In the genomic region with DNA sequence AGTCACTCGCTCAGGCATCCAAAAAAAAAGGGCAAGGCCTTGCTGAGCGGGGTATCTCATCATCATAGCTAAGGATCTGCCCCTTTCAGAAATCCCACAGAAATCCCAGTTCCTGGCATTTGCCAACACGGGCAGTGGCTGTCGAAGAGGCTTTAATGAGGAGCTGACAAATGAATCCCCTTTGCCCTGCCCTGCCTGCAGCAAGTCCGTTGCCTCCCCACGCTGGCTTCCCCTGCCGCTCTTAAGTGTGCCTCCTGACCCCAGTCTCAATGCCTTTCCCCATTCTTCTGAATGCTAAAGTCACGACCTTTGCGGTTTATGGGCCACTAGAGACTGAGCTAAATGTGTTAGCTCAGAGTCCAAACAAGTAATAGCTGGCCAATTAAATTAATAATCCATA, we compare ENCODE assay signal across 14 mouse cellular contexts.
DNase-seq lines count a peak whose midpoint lies in the region; ATAC-seq and TF ChIP-seq lines count a peak whose summit lies in the region.
"Had no signal": no experiment of that assay in that cellular context is flagged by ENCODE, and none has a peak within 500 bp of the region (broad histone marks: within the 10 kb centered on the region; RNA-seq: fewer than 3 reads in every experiment).

No protein-coding gene starts in this region.

- H3K4me3 ChIP-seq in kidney, postnatal 0 days (replicated peaks; ENCODE audit: low read depth, low read length) = no peak overlapping the region
- H3K4me3 ChIP-seq in embryonic facial prominence, embryonic 10.5 days = no peak overlapping the region
- no peak overlapping the region for H3K4me3 ChIP-seq in neural tube, embryonic 11.5 days (ENCODE audit: low read depth, low read length)
- H3K4me3 ChIP-seq in liver, embryonic 12.5 days = no peak overlapping the region
- H3K4me3 ChIP-seq: heart, embryonic 13.5 days; megakaryocyte, embryonic 14.5 days had no signal

- H3K27me3 ChIP-seq in kidney, postnatal 0 days (ENCODE audit: insufficient read depth, low read length) = no peaks in the 10 kb centered on the region
- no peaks in the 10 kb centered on the region for H3K27me3 ChIP-seq in embryonic facial prominence, embryonic 10.5 days (replicated peaks; ENCODE audit: low read depth, poor library complexity, severe bottlenecking)
- H3K27me3 ChIP-seq in neural tube, embryonic 11.5 days (ENCODE audit: control insufficient read depth, insufficient read depth, low read length) = no peaks in the 10 kb centered on the region
- H3K27me3 ChIP-seq in liver, embryonic 12.5 days (replicated peaks) = no peaks in the 10 kb centered on the region
- H3K27me3 ChIP-seq: heart, embryonic 13.5 days had no signal

- no peaks in the 10 kb centered on the region for H3K4me1 ChIP-seq in kidney, postnatal 0 days (replicated peaks; ENCODE audit: insufficient read depth, low read length)
- H3K4me1 ChIP-seq in embryonic facial prominence, embryonic 10.5 days = peaks cover 21% of the 10 kb centered on the region
- H3K4me1 ChIP-seq in neural tube, embryonic 11.5 days (ENCODE audit: control insufficient read depth, insufficient read depth, low read length) = 0 out of 2 replicates have a peak, but pooled peaks cover 2% of the 10 kb centered on the region
- no peaks in the 10 kb centered on the region for H3K4me1 ChIP-seq in liver, embryonic 12.5 days
- H3K4me1 ChIP-seq: heart, embryonic 13.5 days; megakaryocyte, embryonic 14.5 days had no signal

- ATAC-seq in kidney, postnatal 0 days (replicated peaks; ENCODE audit: low FRiP score, low read depth) = no peak
- ATAC-seq in neural tube, embryonic 11.5 days (ENCODE audit: insufficient read depth, low FRiP score, low TSS enrichment) = no peak
- no peak for ATAC-seq in liver, embryonic 12.5 days
- ATAC-seq: hindbrain, postnatal 0 days; intestine, postnatal 0 days had no signal

- TF ChIP-seq CTCF in kidney, postnatal 0 days (IDR thresholded peaks at IDR 0.05; ENCODE audit: low read depth) = no peak

- no peak overlapping the region for H3K4me2 ChIP-seq in kidney, postnatal 0 days (ENCODE audit: low read length)
- H3K4me2 ChIP-seq in neural tube, embryonic 11.5 days (ENCODE audit: low read depth) = no peak overlapping the region
- no peak overlapping the region for H3K4me2 ChIP-seq in liver, embryonic 12.5 days
- H3K4me2 ChIP-seq: heart, embryonic 13.5 days had no signal

- no peaks in the 10 kb centered on the region for H3K9me3 ChIP-seq in kidney, postnatal 0 days (replicated peaks; ENCODE audit: low read length)
- 0 out of 2 replicates have a peak, but pooled peaks cover 3% of the 10 kb centered on the region for H3K9me3 ChIP-seq in embryonic facial prominence, embryonic 10.5 days
- H3K9me3 ChIP-seq in neural tube, embryonic 11.5 days (ENCODE audit: control insufficient read depth, low read length) = no peaks in the 10 kb centered on the region
- no peaks in the 10 kb centered on the region for H3K9me3 ChIP-seq in liver, embryonic 12.5 days (replicated peaks)
- H3K9me3 ChIP-seq: heart, embryonic 13.5 days; megakaryocyte, embryonic 14.5 days had no signal

- no peaks in the 10 kb centered on the region for H3K36me3 ChIP-seq in kidney, postnatal 0 days (ENCODE audit: insufficient read depth, low read length)
- H3K36me3 ChIP-seq in embryonic facial prominence, embryonic 10.5 days (replicated peaks) = no peaks in the 10 kb centered on the region
- no peaks in the 10 kb centered on the region for H3K36me3 ChIP-seq in neural tube, embryonic 11.5 days (ENCODE audit: control insufficient read depth, insufficient read depth, low read length)
- no peaks in the 10 kb centered on the region for H3K36me3 ChIP-seq in liver, embryonic 12.5 days
- H3K36me3 ChIP-seq: heart, embryonic 13.5 days had no signal

- peak; percentile 8 for DNase-seq in kidney, postnatal 0 days (ENCODE audit: low spot score)
- DNase-seq in kidney, adult 18-20 months = no peak
- DNase-seq in embryo, embryonic 10.5 days (ENCODE audit: low spot score) = peak; percentile 73
- peak; percentile 36 for DNase-seq in embryonic facial prominence, embryonic 10.5 days (ENCODE audit: low spot score)
- peak; percentile 48 for DNase-seq in neural tube, embryonic 11.5 days (ENCODE audit: low spot score)
- DNase-seq in left cerebral cortex, adult 8-10 months (ENCODE audit: low spot score in 2 of 2) = no peak
- DNase-seq: adrenal gland, postnatal 10 days; lung, postnatal 14 days; thymus, postnatal 14 days had no signal

- H3K27ac ChIP-seq in kidney, postnatal 0 days = no peak overlapping the region
- peak overlapping the region; percentile 54; the same call in 1 of the 2 replicates for H3K27ac ChIP-seq in embryonic facial prominence, embryonic 10.5 days (replicated peaks)
- H3K27ac ChIP-seq in neural tube, embryonic 11.5 days (ENCODE audit: low read depth, low read length) = no peak overlapping the region
- H3K27ac ChIP-seq in liver, embryonic 12.5 days = no peak overlapping the region
- H3K27ac ChIP-seq: heart, embryonic 13.5 days; hindbrain, postnatal 0 days had no signal

- 40% methylated on average over 9 of the region's 9 CpGs for WGBS in kidney, postnatal 0 days
- WGBS in embryonic facial prominence, embryonic 10.5 days = 42% methylated on average over 9 of the region's 9 CpGs
- WGBS in neural tube, embryonic 11.5 days = 30% methylated on average over 9 of the region's 9 CpGs
- 59% methylated on average over 9 of the region's 9 CpGs for WGBS in liver, embryonic 12.5 days (ENCODE audit: insufficient replicate concordance)

- H3K9ac ChIP-seq in kidney, postnatal 0 days (ENCODE audit: low read depth, low read length) = no peak overlapping the region
- H3K9ac ChIP-seq in neural tube, embryonic 11.5 days (ENCODE audit: low read length) = no peak overlapping the region
- H3K9ac ChIP-seq in liver, embryonic 12.5 days = no peak overlapping the region
- H3K9ac ChIP-seq: heart, embryonic 13.5 days had no signal

Comparison
In these comparisons a context has a peak if more than half of its experiments do, and no peak if none do; other contexts are left out.
1. DNase-seq: peak in kidney, postnatal 0 days (single experiment), embryo, embryonic 10.5 days (single experiment), embryonic facial prominence, embryonic 10.5 days (single experiment) and neural tube, embryonic 11.5 days (single experiment); none in kidney, adult 18-20 months (single experiment) and left cerebral cortex, adult 8-10 months (0 of 2).